Mouse (Mus musculus) cerebellum, postnatal 10 days (tissue): Measurements from ENCODE around the gene Serinc1.

ENCODE experiments used
- DNase-seq, 2 experiments: peaks; one replicate each; pipeline ENCODE4 v3.0.0; 2021; ENCODE audit warnings: mixed read lengths in 2 of 2

The Serinc1 gene

GRCm38 (mm10) chr10:57484741-57485140, 47.6 kb downstream of the Serinc1 start:
- no peak for DNase-seq

GRCm38 (mm10) chr10:57481717-57482116, 50.6 kb downstream of the Serinc1 start:
- DNase-seq, result no peak

GRCm38 (mm10) chr10:57477121-57477843, 55.0 kb downstream of the Serinc1 start:
- DNase-seq, result no peak
